Mouse (Mus musculus) liver, embryonic 12.5 days (tissue): ENCODE results near the gene Itga2b. TPM values are rescaled to one million over a fixed set of nuclear protein-coding genes. Genes with fewer than 3 reads are reported as not detected.

Experiments
- ATAC-seq: fragments of 200-750 bp; cut with Nextera tagmentation; 2 replicates; pipeline ENCODE4 v1.8.0; 2017; ENCODE audit warnings: moderate number of reproducible peaks, mild to moderate bottlenecking, moderate library complexity
- H3K27ac ChIP-seq: fragments of 300-500 bp; sonication (generic); 2 replicates; pipeline ENCODE4 v1.5.1; 2016; ENCODE audit warnings: mild to moderate bottlenecking
- H3K27me3 ChIP-seq: fragments of 300-500 bp; sonication (generic); replicated peaks from 2 replicates; pipeline ENCODE4 v1.6.1; 2016; ENCODE audit warnings: mild to moderate bottlenecking, moderate library complexity
- H3K36me3 ChIP-seq: fragments of 300-500 bp; sonication (generic); 2 replicates; pipeline ENCODE4 v1.6.1; 2016; ENCODE audit warnings: mild to moderate bottlenecking, moderate library complexity
- H3K4me1 ChIP-seq: fragments of 300-500 bp; sonication (generic); 2 replicates; pipeline ENCODE4 v1.6.1; 2016
- H3K4me2 ChIP-seq: fragments of 300-500 bp; sonication (generic); 2 replicates; pipeline ENCODE4 v1.6.1; 2016; ENCODE audit warnings: mild to moderate bottlenecking, moderate library complexity
- H3K4me3 ChIP-seq: fragments of 300-500 bp; sonication (generic); 2 replicates; pipeline ENCODE4 v1.5.1; 2016; ENCODE audit warnings: mild to moderate bottlenecking, moderate library complexity
- H3K9ac ChIP-seq: fragments of 300-500 bp; sonication (generic); 2 replicates; pipeline ENCODE4 v1.6.1; 2016; ENCODE audit warnings: mild to moderate bottlenecking, moderate library complexity
- H3K9me3 ChIP-seq: fragments of 300-500 bp; sonication (generic); replicated peaks from 2 replicates; pipeline ENCODE4 v1.6.1; 2016; ENCODE audit warnings: mild to moderate bottlenecking, moderate library complexity
- WGBS: fragments of 180-500 bp; shearing (Covaris S2); methylation state at CpG from one replicate; pipeline ENCODE4 v1.1.7; 2016; ENCODE audit not compliant: insufficient replicate concordance; 5-methylcytosine and 5-hydroxymethylcytosine counted together
- polyA plus RNA-seq: library from polyadenylated mRNA; unstranded; fragments of >200 nt; fragmentation: Nextera tagmentation; extraction: Ambion mirVana; gene quantifications from 2 replicates; pipeline ENCODE4 v1.2.1, GENCODE M21; 2016

Gene Itga2b
- polyA plus RNA-seq, 1 experiment from 2014 or later = 88.2 TPM

- H3K4me2 ChIP-seq = no peak overlapping the region
- H3K9me3 ChIP-seq = no peaks in the 10 kb centered on the region
- WGBS = 32% methylated on average over 10 of the region's 10 CpGs
- H3K4me1 ChIP-seq = peaks cover 23% of the 10 kb centered on the region
- no peak overlapping the region for H3K9ac ChIP-seq
- H3K27me3 ChIP-seq = peaks cover 34% of the 10 kb centered on the region
- H3K36me3 ChIP-seq = no peaks in the 10 kb centered on the region
- ATAC-seq = no peak
- no peak overlapping the region for H3K4me3 ChIP-seq
- no peak overlapping the region for H3K27ac ChIP-seq
These were observed 16.8 kb downstream of the Itga2b start for GRCm38 (mm10) chr11:102453131-102453530.

- ATAC-seq = no peak
- Histone ChIP-seq H3K36me3 (no peaks in the 10 kb centered on the region), H3K27me3 (peaks cover 70% of the 10 kb centered on the region), H3K4me2 (no peak overlapping the region), H3K4me1 (peaks cover 34% of the 10 kb centered on the region), H3K9ac (no peak overlapping the region), H3K9me3 (no peaks in the 10 kb centered on the region), H3K4me3 (no peak overlapping the region), H3K27ac (no peak overlapping the region)
- 47% methylated on average over 17 of the region's 17 CpGs for WGBS
These were observed 20.6 kb downstream of the Itga2b start for GRCm38 (mm10) chr11:102449043-102450008.

GRCm38 (mm10) chr11:102448327-102448726, 21.6 kb downstream of the Itga2b start:
- peaks cover 79% of the 10 kb centered on the region for H3K27me3 ChIP-seq

GRCm38 (mm10) chr11:102447497-102447896, 22.4 kb downstream of the Itga2b start, which contains the start of gene Fam171a2:
Fam171a2 (minus strand) TSS chr11:102447682.
- peaks cover 78% of the 10 kb centered on the region for H3K27me3 ChIP-seq
- H3K9me3 ChIP-seq = no peaks in the 10 kb centered on the region
- peak within 1 kb of the TSS; percentile 87 for H3K4me2 ChIP-seq
- under 1% methylated on average over 40 of the region's 40 CpGs for WGBS
- peak; percentile 62 for ATAC-seq
- peak within 1 kb of the TSS; percentile 72 for H3K9ac ChIP-seq
- peak within 1 kb of the TSS; percentile 64 for H3K4me3 ChIP-seq
- H3K27ac ChIP-seq = peak within 1 kb of the TSS; percentile 57
- peaks cover 4% of the 10 kb centered on the region; the same call in 1 of the 2 replicates for H3K36me3 ChIP-seq
- H3K4me1 ChIP-seq = peaks cover 34% of the 10 kb centered on the region

More at GRCm38 (mm10) chr11:102448327-102448726, 21.6 kb downstream of the Itga2b start:
- Histone ChIP-seq H3K4me1 (peaks cover 34% of the 10 kb centered on the region), H3K4me2 (no peak overlapping the region), H3K36me3 (no peaks in the 10 kb centered on the region), H3K4me3 (no peak overlapping the region), H3K27ac (no peak overlapping the region), H3K9me3 (no peaks in the 10 kb centered on the region), H3K9ac (no peak overlapping the region)
- ATAC-seq = no peak
- WGBS = 15% methylated on average over 8 of the region's 8 CpGs

GRCm38 (mm10) chr11:102446581-102447461, 23.1 kb downstream of the Itga2b start:
- peaks cover 34% of the 10 kb centered on the region for H3K4me1 ChIP-seq
- H3K4me2 ChIP-seq = peak overlapping the region; percentile 87
- peaks cover 4% of the 10 kb centered on the region; the same call in 1 of the 2 replicates for H3K36me3 ChIP-seq
- WGBS = 1% methylated on average over 44 of the region's 49 CpGs
- peak overlapping the region; percentile 72 for H3K9ac ChIP-seq
- H3K9me3 ChIP-seq = no peaks in the 10 kb centered on the region
- peaks cover 81% of the 10 kb centered on the region for H3K27me3 ChIP-seq
- H3K27ac ChIP-seq = peak overlapping the region; percentile 57
- ATAC-seq = peak; percentile 27
- peak overlapping the region; percentile 64 for H3K4me3 ChIP-seq

GRCm38 (mm10) chr11:102445891-102446361, 24.0 kb downstream of the Itga2b start:
- ATAC-seq = no peak
- peak overlapping the region; percentile 72; the same call in 1 of the 2 replicates for H3K9ac ChIP-seq
- H3K36me3 ChIP-seq = peaks cover 4% of the 10 kb centered on the region; the same call in 1 of the 2 replicates
- H3K4me2 ChIP-seq = peak overlapping the region; percentile 87
- WGBS = 28% methylated on average over 7 of the region's 7 CpGs
- peak overlapping the region; percentile 64 for H3K4me3 ChIP-seq
- peaks cover 34% of the 10 kb centered on the region for H3K4me1 ChIP-seq
- peaks cover 81% of the 10 kb centered on the region for H3K27me3 ChIP-seq
- peak overlapping the region; percentile 33; the same call in 1 of the 2 replicates for H3K27ac ChIP-seq
- no peaks in the 10 kb centered on the region for H3K9me3 ChIP-seq

GRCm38 (mm10) chr11:102445264-102445890, 24.5 kb downstream of the Itga2b start:
- no peak for ATAC-seq
- Histone ChIP-seq H3K27ac (0 out of 2 replicates have a peak overlapping the region, but pooled peaks have one; percentile 6), H3K27me3 (peaks cover 83% of the 10 kb centered on the region), H3K4me2 (no peak overlapping the region; the same call in 1 of the 2 replicates), H3K36me3 (peaks cover 4% of the 10 kb centered on the region; the same call in 1 of the 2 replicates), H3K4me1 (peaks cover 34% of the 10 kb centered on the region), H3K9ac (no peak overlapping the region), H3K4me3 (no peak overlapping the region), H3K9me3 (no peaks in the 10 kb centered on the region)
- WGBS = 45% methylated on average over 10 of the region's 10 CpGs

- no peak overlapping the region for H3K4me2 ChIP-seq
- peaks cover 83% of the 10 kb centered on the region for H3K27me3 ChIP-seq
- no peaks in the 10 kb centered on the region for H3K9me3 ChIP-seq
- peaks cover 34% of the 10 kb centered on the region for H3K4me1 ChIP-seq
- H3K27ac ChIP-seq = no peak overlapping the region
- peaks cover 4% of the 10 kb centered on the region; the same call in 1 of the 2 replicates for H3K36me3 ChIP-seq
- WGBS = 40% methylated on average over 6 of the region's 6 CpGs
- no peak for ATAC-seq
- no peak overlapping the region for H3K9ac ChIP-seq
- no peak overlapping the region for H3K4me3 ChIP-seq
These were observed 25.1 kb downstream of the Itga2b start for GRCm38 (mm10) chr11:102444781-102445180.

GRCm38 (mm10) chr11:102444321-102444720, 25.6 kb downstream of the Itga2b start:
- H3K27ac ChIP-seq = no peak overlapping the region
- no peak overlapping the region for H3K9ac ChIP-seq
- H3K9me3 ChIP-seq = no peaks in the 10 kb centered on the region
- H3K27me3 ChIP-seq = peaks cover 83% of the 10 kb centered on the region
- no peak overlapping the region for H3K4me2 ChIP-seq
- H3K36me3 ChIP-seq = peaks cover 4% of the 10 kb centered on the region; the same call in 1 of the 2 replicates
- no peak for ATAC-seq
- H3K4me3 ChIP-seq = no peak overlapping the region
- H3K4me1 ChIP-seq = peaks cover 34% of the 10 kb centered on the region
- 58% methylated on average over 3 of the region's 3 CpGs for WGBS

GRCm38 (mm10) chr11:102443740-102444139, 26.2 kb downstream of the Itga2b start:
- no peak overlapping the region for H3K4me3 ChIP-seq
- peaks cover 83% of the 10 kb centered on the region for H3K27me3 ChIP-seq
- ATAC-seq = no peak
- WGBS = 60% methylated on average over 10 of the region's 12 CpGs
- no peak overlapping the region for H3K9ac ChIP-seq
- peaks cover 34% of the 10 kb centered on the region for H3K4me1 ChIP-seq
- no peak overlapping the region for H3K27ac ChIP-seq
- peaks cover 4% of the 10 kb centered on the region; the same call in 1 of the 2 replicates for H3K36me3 ChIP-seq
- H3K9me3 ChIP-seq = no peaks in the 10 kb centered on the region
- H3K4me2 ChIP-seq = no peak overlapping the region

- no peaks in the 10 kb centered on the region for H3K9me3 ChIP-seq
- H3K27ac ChIP-seq = no peak overlapping the region
- H3K27me3 ChIP-seq = peaks cover 83% of the 10 kb centered on the region
- H3K4me1 ChIP-seq = peaks cover 35% of the 10 kb centered on the region
- WGBS = 77% methylated on average over 6 of the region's 6 CpGs
- H3K4me3 ChIP-seq = no peak overlapping the region
- no peak for ATAC-seq
- H3K4me2 ChIP-seq = no peak overlapping the region
- H3K36me3 ChIP-seq = peaks cover 4% of the 10 kb centered on the region; the same call in 1 of the 2 replicates
- no peak overlapping the region for H3K9ac ChIP-seq
These were observed 27.8 kb downstream of the Itga2b start for GRCm38 (mm10) chr11:102442089-102442488.
